Mouse (Mus musculus): ENCODE results near the gene Gm20604.

GRCm38 (mm10) chr12:102699156-102699555, 59.3 kb downstream of the Gm20604 start:
- TF ChIP-seq POLR2A (IDR thresholded peaks at IDR 0.05; ENCODE audit: extremely low read depth, insufficient read depth, low read length) = no peak
- TF ChIP-seq CTCF (IDR thresholded peaks at IDR 0.05; ENCODE audit: extremely low read depth, insufficient read depth, low read length) = no peak

Measured in cortical plate, adult 2 months (tissue).